ENCODE assay signal across 10 mouse cellular contexts in genomic region chr17:7740988-7741387, GRCm38 (mm10).
A peak's percentile ranks its signal among the peaks of the same experiment; 100 is the strongest.
DNase-seq lines count a peak whose midpoint lies in the region.
"Had no signal": no experiment of that assay in that cellular context is flagged by ENCODE, and none has a peak within 500 bp of the region (broad histone marks: within the 10 kb centered on the region; RNA-seq: fewer than 3 reads in every experiment).

No protein-coding gene starts in this region.

- H3K9me3 ChIP-seq in limb, embryonic 10.5 days (replicated peaks) = no peaks in the 10 kb centered on the region
- H3K9me3 ChIP-seq: heart, embryonic 15.5 days; midbrain, embryonic 12.5 days had no signal

- H3K36me3 ChIP-seq in limb, embryonic 10.5 days = no peaks in the 10 kb centered on the region
- H3K36me3 ChIP-seq: heart, embryonic 15.5 days; midbrain, embryonic 12.5 days had no signal

- no peak overlapping the region for H3K27ac ChIP-seq in limb, embryonic 10.5 days
- H3K27ac ChIP-seq: heart, embryonic 15.5 days; midbrain, embryonic 12.5 days had no signal

- H3K4me1 ChIP-seq in limb, embryonic 10.5 days = no peaks in the 10 kb centered on the region
- H3K4me1 ChIP-seq: heart, embryonic 15.5 days; midbrain, embryonic 12.5 days had no signal

- no peak overlapping the region for H3K4me3 ChIP-seq in limb, embryonic 10.5 days
- H3K4me3 ChIP-seq: heart, embryonic 15.5 days; midbrain, embryonic 12.5 days had no signal

- intact Hi-C loops in heart, postnatal 36 days (cut with DNase I) = no loop called here

- H3K27me3 ChIP-seq in limb, embryonic 10.5 days (ENCODE audit: low read depth, poor library complexity, severe bottlenecking) = no peaks in the 10 kb centered on the region
- H3K27me3 ChIP-seq: heart, embryonic 15.5 days; midbrain, embryonic 12.5 days had no signal

- DNase-seq in heart, postnatal 36 days = peak; percentile 21 to 51
- DNase-seq in heart, adult 11 months = no peak
- DNase-seq in A20 (ENCODE audit: low read depth, low spot score) = peak; percentile 28
- peak; percentile 67 for DNase-seq in adrenal gland, postnatal 25 days
- DNase-seq in limb, embryonic 10.5 days (ENCODE audit: low spot score) = peak; percentile 86
- peak; percentile 73 for DNase-seq in thymus, postnatal 4 days
- DNase-seq in frontal cortex, postnatal 10 days (ENCODE audit: low spot score in 2 of 2) = no peak
- no peak for DNase-seq in right cerebral cortex, postnatal 10 days (ENCODE audit: low spot score in 2 of 2)

- 29% methylated on average over 2 of the region's 2 CpGs for WGBS in limb, embryonic 10.5 days

Comparison
In these comparisons a context has a peak if more than half of its experiments do, and no peak if none do; other contexts are left out.
1. DNase-seq: peak in heart, postnatal 36 days (2 of 2), A20 (single experiment), adrenal gland, postnatal 25 days (single experiment), limb, embryonic 10.5 days (single experiment) and thymus, postnatal 4 days (single experiment); none in heart, adult 11 months (single experiment), frontal cortex, postnatal 10 days (0 of 2) and right cerebral cortex, postnatal 10 days (0 of 2).